Mouse (Mus musculus) stomach, embryonic 15.5 days (tissue): ENCODE results near the gene Cep70. TPM values are rescaled to one million over a fixed set of nuclear protein-coding genes. Genes with fewer than 3 reads are reported as not detected.

Experiments used
- ATAC-seq: fragments of 200-750 bp; cut with Nextera tagmentation; 2 replicates; pipeline ENCODE4 v1.8.0; 2017; ENCODE audit warnings: low read depth, moderate number of reproducible peaks, moderate TSS enrichment; ENCODE audit not compliant: insufficient read depth, low FRiP score
- H3K27ac ChIP-seq: fragments of 300-500 bp; sonication (generic); 2 replicates; pipeline ENCODE4 v1.5.1; 2015; ENCODE audit warnings: mild to moderate bottlenecking, inconsistent platforms
- H3K27me3 ChIP-seq: fragments of 300-500 bp; sonication (generic); replicated peaks from 2 replicates; pipeline ENCODE4 v1.6.1; 2015; ENCODE audit warnings: inconsistent platforms
- H3K36me3 ChIP-seq: fragments of 300-500 bp; sonication (generic); 2 replicates; pipeline ENCODE4 v1.6.1; 2015; ENCODE audit warnings: inconsistent platforms
- H3K4me1 ChIP-seq: fragments of 300-500 bp; sonication (generic); 2 replicates; pipeline ENCODE4 v1.6.1; 2015; ENCODE audit warnings: inconsistent platforms
- H3K4me2 ChIP-seq: fragments of 300-500 bp; sonication (generic); 2 replicates; pipeline ENCODE4 v1.6.1; 2015; ENCODE audit warnings: mild to moderate bottlenecking, inconsistent platforms
- H3K4me3 ChIP-seq: fragments of 300-500 bp; sonication (generic); replicated peaks from 2 replicates; pipeline ENCODE4 v1.5.1; 2015; ENCODE audit warnings: inconsistent platforms
- H3K9ac ChIP-seq: fragments of 300-500 bp; sonication (generic); 2 replicates; pipeline ENCODE4 v1.6.1; 2015; ENCODE audit warnings: inconsistent platforms
- H3K9me3 ChIP-seq: fragments of 300-500 bp; sonication (generic); 2 replicates; pipeline ENCODE4 v1.6.1; 2016; ENCODE audit warnings: inconsistent platforms
- WGBS: fragments of 180-500 bp; shearing (Covaris S2); methylation state at CpG from one replicate; pipeline ENCODE4 v1.1.7; 2015; 5-methylcytosine and 5-hydroxymethylcytosine counted together
- polyA plus RNA-seq: library from polyadenylated mRNA; unstranded; fragments of >200 nt; fragmentation: Nextera tagmentation; extraction: Ambion mirVana; gene quantifications from 2 replicates; pipeline ENCODE4 v1.2.1, GENCODE M21; 2015

The Cep70 gene
- polyA plus RNA-seq, 1 experiment from 2014 or later, result 32.9 TPM

GRCm38 (mm10) chr9:99325208-99325929 is 82.2 kb downstream of the Cep70 start:
- no peak overlapping the region for H3K9ac ChIP-seq
- no peaks in the 10 kb centered on the region for H3K27me3 ChIP-seq
- no peak for ATAC-seq
- H3K4me2 ChIP-seq, result no peak overlapping the region
- H3K36me3 ChIP-seq, result no peaks in the 10 kb centered on the region
- no peak overlapping the region for H3K27ac ChIP-seq
- 76% methylated on average over 7 of the region's 7 CpGs for WGBS
- no peaks in the 10 kb centered on the region for H3K9me3 ChIP-seq
- 0 out of 2 replicates have a peak, but pooled peaks cover 3% of the 10 kb centered on the region for H3K4me1 ChIP-seq
- H3K4me3 ChIP-seq, result no peak overlapping the region

GRCm38 (mm10) chr9:99325961-99326360 is 82.8 kb downstream of the Cep70 start:
- no peak overlapping the region for H3K4me2 ChIP-seq
- H3K27ac ChIP-seq, result no peak overlapping the region
- ATAC-seq, result no peak
- H3K9me3 ChIP-seq, result no peaks in the 10 kb centered on the region
- no peaks in the 10 kb centered on the region for H3K36me3 ChIP-seq
- WGBS, result 77% methylated on average over 4 of the region's 4 CpGs
- H3K4me1 ChIP-seq, result 0 out of 2 replicates have a peak, but pooled peaks cover 3% of the 10 kb centered on the region
- H3K9ac ChIP-seq, result no peak overlapping the region
- H3K4me3 ChIP-seq, result no peak overlapping the region
- no peaks in the 10 kb centered on the region for H3K27me3 ChIP-seq

- Histone ChIP-seq H3K36me3 (no peaks in the 10 kb centered on the region), H3K4me1 (0 out of 2 replicates have a peak, but pooled peaks cover 3% of the 10 kb centered on the region), H3K9ac (no peak overlapping the region), H3K4me2 (no peak overlapping the region), H3K9me3 (no peaks in the 10 kb centered on the region), H3K4me3 (no peak overlapping the region), H3K27me3 (no peaks in the 10 kb centered on the region), H3K27ac (no peak overlapping the region)
- no peak for ATAC-seq
- 31% methylated on average over 4 of the region's 4 CpGs for WGBS
Measured at GRCm38 (mm10) chr9:99326881-99327280, 83.7 kb downstream of the Cep70 start.

GRCm38 (mm10) chr9:99336538-99336937 is 93.4 kb downstream of the Cep70 start:
- Histone ChIP-seq H3K4me1 (no peaks in the 10 kb centered on the region), H3K4me2 (no peak overlapping the region), H3K4me3 (no peak overlapping the region), H3K9me3 (no peaks in the 10 kb centered on the region), H3K9ac (no peak overlapping the region), H3K36me3 (no peaks in the 10 kb centered on the region), H3K27ac (no peak overlapping the region), H3K27me3 (no peaks in the 10 kb centered on the region)
- ATAC-seq, result no peak
- WGBS, result 75% methylated on average over 4 of the region's 4 CpGs

- H3K9me3 ChIP-seq, result no peaks in the 10 kb centered on the region
- WGBS, result 100% methylated on average over 1 of the region's 1 CpGs
- H3K27ac ChIP-seq, result no peak overlapping the region
- H3K4me1 ChIP-seq, result no peaks in the 10 kb centered on the region
- H3K9ac ChIP-seq, result no peak overlapping the region
- H3K4me2 ChIP-seq, result no peak overlapping the region
- no peaks in the 10 kb centered on the region for H3K27me3 ChIP-seq
- ATAC-seq, result no peak
- H3K36me3 ChIP-seq, result no peaks in the 10 kb centered on the region
- H3K4me3 ChIP-seq, result no peak overlapping the region
Measured at GRCm38 (mm10) chr9:99338293-99338692, 95.1 kb downstream of the Cep70 start.

- Histone ChIP-seq H3K4me3 (no peak overlapping the region), H3K9me3 (no peaks in the 10 kb centered on the region), H3K27me3 (no peaks in the 10 kb centered on the region), H3K27ac (no peak overlapping the region), H3K4me2 (no peak overlapping the region), H3K4me1 (no peaks in the 10 kb centered on the region), H3K36me3 (no peaks in the 10 kb centered on the region), H3K9ac (no peak overlapping the region)
- ATAC-seq, result no peak
- WGBS, result 82% methylated on average over 1 of the region's 1 CpGs
Measured at GRCm38 (mm10) chr9:99339182-99339581, 96.0 kb downstream of the Cep70 start.

- Histone ChIP-seq H3K27me3 (no peaks in the 10 kb centered on the region), H3K36me3 (no peaks in the 10 kb centered on the region), H3K27ac (no peak overlapping the region), H3K9ac (no peak overlapping the region), H3K4me1 (no peaks in the 10 kb centered on the region), H3K4me3 (no peak overlapping the region), H3K9me3 (no peaks in the 10 kb centered on the region), H3K4me2 (no peak overlapping the region)
- 75% methylated on average over 12 of the region's 12 CpGs for WGBS
- ATAC-seq, result no peak
Measured at GRCm38 (mm10) chr9:99340126-99340525, 97.0 kb downstream of the Cep70 start.

GRCm38 (mm10) chr9:99341600-99341999 is 98.4 kb downstream of the Cep70 start:
- H3K4me3 ChIP-seq, result no peak overlapping the region
- no peaks in the 10 kb centered on the region for H3K27me3 ChIP-seq
- no peaks in the 10 kb centered on the region for H3K9me3 ChIP-seq
- no peak overlapping the region for H3K27ac ChIP-seq
- no peak overlapping the region for H3K4me2 ChIP-seq
- H3K36me3 ChIP-seq, result no peaks in the 10 kb centered on the region
- H3K4me1 ChIP-seq, result no peaks in the 10 kb centered on the region
- ATAC-seq, result no peak
- H3K9ac ChIP-seq, result no peak overlapping the region
- 38% methylated on average over 3 of the region's 3 CpGs for WGBS

GRCm38 (mm10) chr9:99345351-99345792 is 102.2 kb downstream of the Cep70 start:
- H3K27ac ChIP-seq, result no peak overlapping the region
- no peaks in the 10 kb centered on the region for H3K4me1 ChIP-seq
- H3K4me2 ChIP-seq, result no peak overlapping the region
- no peak overlapping the region for H3K9ac ChIP-seq
- H3K9me3 ChIP-seq, result no peaks in the 10 kb centered on the region
- 41% methylated on average over 4 of the region's 4 CpGs for whole genome bisulfite sequencing
- H3K27me3 ChIP-seq, result no peaks in the 10 kb centered on the region
- no peak overlapping the region for H3K4me3 ChIP-seq
- H3K36me3 ChIP-seq, result no peaks in the 10 kb centered on the region
- ATAC-seq, result no peak

Other genes with a start within 250 kb of the Cep70 start
- gene Gm1123, start 207.7 kb upstream of the Cep70 start, polyA plus RNA-seq, result 2.2 and 2.9 TPM in 2 replicates
- gene Pik3cb, start 102.7 kb upstream of the Cep70 start, polyA plus RNA-seq, result 1.3 TPM in 2 replicates
- gene Faiml, start 6.1 kb upstream of the Cep70 start, polyA plus RNA-seq, result not detected in 2 replicates
- gene Esyt3, start 115.2 kb downstream of the Cep70 start, polyA plus RNA-seq, result 0.45 and 0.50 TPM in 2 replicates
- 9.0 and 11.6 TPM in 2 replicates for gene Mras, start 194.0 kb downstream of the Cep70 start, polyA plus RNA-seq
- gene Nme9, start 208.1 kb downstream of the Cep70 start, polyA plus RNA-seq, result 0.13 and 0.15 TPM in 2 replicates